Mouse (Mus musculus): ENCODE measurements around the gene Defa23. TPM values are rescaled to one million over a fixed set of nuclear protein-coding genes. Genes with fewer than 3 reads are reported as not detected.
"Not testable (repeated sequence)": the region's sequence is repeated elsewhere in the genome, so short reads cannot be mapped to it uniquely, and the experiment has no call there.

Gene Defa23
- polyA plus RNA-seq (2014; fragmentation: Nextera tagmentation; extraction: Ambion mirVana), result not detected in 2 replicates

DNA sequence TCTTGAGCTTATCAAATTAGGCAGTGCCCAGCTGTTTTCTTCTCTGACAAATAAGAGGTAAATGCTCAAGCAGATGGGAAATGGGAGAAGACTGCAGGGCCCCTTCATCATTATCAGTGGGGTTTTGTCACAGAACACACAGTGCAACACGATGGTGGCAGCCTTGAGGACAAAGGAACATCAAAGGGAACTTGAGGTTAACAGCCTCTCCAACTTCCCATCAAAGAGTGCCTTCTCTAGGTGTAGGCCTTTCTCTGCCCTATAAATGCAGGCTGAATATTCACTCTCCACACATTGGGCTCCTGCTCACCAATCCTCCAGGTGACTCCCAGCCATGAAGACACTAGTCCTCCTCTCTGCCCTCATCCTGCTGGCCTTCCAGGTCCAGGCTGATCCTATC is at the start of gene Defa23:
Defa23 (plus strand) TSS at position 301 of the 400 bp plus-strand sequence.
- not testable (repeated sequence) for H3K36me3 ChIP-seq (ENCODE audit: control insufficient read depth, insufficient read depth, low read length); H3K4me1 ChIP-seq (ENCODE audit: control insufficient read depth, insufficient read depth, low read length); H3K4me2 ChIP-seq; H3K9me3 ChIP-seq (ENCODE audit: control insufficient read depth, low read length); DNase-seq (ENCODE audit: low spot score, missing footprints); H3K27ac ChIP-seq (ENCODE audit: low read depth, low read length); H3K9ac ChIP-seq (ENCODE audit: low read length); H3K4me3 ChIP-seq (ENCODE audit: low read depth, low read length); ATAC-seq (ENCODE audit: low FRiP score); H3K27me3 ChIP-seq (ENCODE audit: control insufficient read depth, insufficient read depth, low read length)
- WGBS, result no CpG with 5 or more reads among the region's 1 CpGs

DNA sequence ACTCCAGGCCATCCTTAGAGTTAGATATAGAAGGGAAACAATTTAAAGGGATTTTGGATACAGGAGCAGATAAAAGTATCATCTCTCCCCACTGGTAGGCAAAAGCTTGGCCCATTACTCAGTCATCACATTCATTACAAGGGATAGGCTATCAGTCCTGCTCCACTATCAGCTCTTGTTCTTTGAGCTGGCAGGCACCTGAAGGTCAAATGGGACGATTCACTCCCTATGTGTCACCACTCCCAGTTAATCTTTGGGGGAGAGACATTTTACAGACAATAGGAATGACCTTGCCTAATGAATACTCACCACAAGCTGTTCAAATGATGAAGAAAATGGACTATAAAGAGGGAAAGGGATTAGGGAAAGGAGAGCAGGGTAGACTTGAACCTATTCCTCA is 48.0 kb upstream of the Defa23 start:
- 34% methylated on average over 1 of the region's 1 CpGs for WGBS
- H3K4me3 ChIP-seq (ENCODE audit: low read depth, low read length), result no peak overlapping the region

DNA sequence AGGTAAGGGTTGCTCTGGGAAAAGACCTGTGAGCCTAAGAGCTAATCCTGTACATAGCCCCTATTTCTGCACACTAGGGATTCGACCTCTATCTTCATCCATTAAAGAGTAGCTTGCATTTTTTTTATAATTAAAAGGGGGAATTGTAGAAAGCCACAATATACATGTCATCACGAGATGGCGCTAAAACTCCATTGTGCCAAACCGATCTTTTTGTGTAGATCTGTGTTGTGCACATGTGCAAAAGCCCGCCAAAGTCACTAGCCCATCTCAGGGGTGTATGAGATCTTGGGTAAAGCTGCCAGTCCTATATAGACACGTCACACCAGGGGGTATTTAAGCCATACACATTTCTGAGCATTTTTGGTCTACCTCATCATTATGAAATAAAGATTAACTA is 46.3 kb upstream of the Defa23 start:
- H3K9ac ChIP-seq (ENCODE audit: low read length); H3K36me3 ChIP-seq (ENCODE audit: control insufficient read depth, insufficient read depth, low read length); H3K4me1 ChIP-seq (ENCODE audit: control insufficient read depth, insufficient read depth, low read length); H3K9me3 ChIP-seq (ENCODE audit: control insufficient read depth, low read length); DNase-seq (ENCODE audit: low spot score, missing footprints); H3K27me3 ChIP-seq (ENCODE audit: control insufficient read depth, insufficient read depth, low read length); H3K27ac ChIP-seq (ENCODE audit: low read depth, low read length); ATAC-seq (ENCODE audit: low FRiP score); H3K4me3 ChIP-seq (ENCODE audit: low read depth, low read length); H3K4me2 ChIP-seq: not testable (repeated sequence)
- 46% methylated on average over 6 of the region's 6 CpGs for WGBS

More for the DNA sequence above, 48.0 kb upstream of the Defa23 start:
- ATAC-seq (ENCODE audit: low FRiP score), result no peak
- no peak for DNase-seq (ENCODE audit: low spot score, missing footprints)
- Histone ChIP-seq H3K9ac (ENCODE audit: low read length) (no peak overlapping the region), H3K4me2 (no peak overlapping the region), H3K27me3 (ENCODE audit: control insufficient read depth, insufficient read depth, low read length) (no peaks in the 10 kb centered on the region), H3K27ac (ENCODE audit: low read depth, low read length) (no peak overlapping the region), H3K36me3 (ENCODE audit: control insufficient read depth, insufficient read depth, low read length) (no peaks in the 10 kb centered on the region), H3K4me1 (ENCODE audit: control insufficient read depth, insufficient read depth, low read length) (no peaks in the 10 kb centered on the region), H3K9me3 (ENCODE audit: control insufficient read depth, low read length) (no peaks in the 10 kb centered on the region; the same call in 1 of the 2 replicates)

DNA sequence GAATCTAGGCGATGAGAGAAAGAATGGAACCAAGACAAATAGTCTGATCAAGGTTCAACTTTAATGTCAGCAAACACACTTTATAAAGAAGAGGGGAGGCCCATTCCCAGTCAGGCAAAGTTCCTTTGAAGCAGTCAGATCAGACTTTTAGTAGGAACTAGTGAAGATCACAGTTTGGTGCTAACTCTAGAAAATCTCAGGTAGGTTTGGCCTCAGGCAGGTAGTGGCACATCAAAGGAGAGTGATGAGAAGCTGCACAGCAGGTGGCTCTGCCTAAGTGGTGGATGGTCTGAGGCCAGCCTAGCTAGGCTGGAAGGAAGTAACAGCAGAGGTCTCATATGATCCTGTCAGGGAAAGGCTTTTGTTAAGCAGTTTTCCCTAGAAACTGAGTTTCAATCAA is 44.3 kb upstream of the Defa23 start:
- not testable (repeated sequence) for H3K27me3 ChIP-seq (ENCODE audit: control insufficient read depth, insufficient read depth, low read length); H3K4me2 ChIP-seq; H3K4me3 ChIP-seq (ENCODE audit: low read depth, low read length); H3K36me3 ChIP-seq (ENCODE audit: control insufficient read depth, insufficient read depth, low read length); H3K9ac ChIP-seq (ENCODE audit: low read length); H3K27ac ChIP-seq (ENCODE audit: low read depth, low read length); H3K9me3 ChIP-seq (ENCODE audit: control insufficient read depth, low read length); H3K4me1 ChIP-seq (ENCODE audit: control insufficient read depth, insufficient read depth, low read length); ATAC-seq (ENCODE audit: low FRiP score); DNase-seq (ENCODE audit: low spot score, missing footprints)
- 72% methylated on average over 1 of the region's 1 CpGs for WGBS

DNA sequence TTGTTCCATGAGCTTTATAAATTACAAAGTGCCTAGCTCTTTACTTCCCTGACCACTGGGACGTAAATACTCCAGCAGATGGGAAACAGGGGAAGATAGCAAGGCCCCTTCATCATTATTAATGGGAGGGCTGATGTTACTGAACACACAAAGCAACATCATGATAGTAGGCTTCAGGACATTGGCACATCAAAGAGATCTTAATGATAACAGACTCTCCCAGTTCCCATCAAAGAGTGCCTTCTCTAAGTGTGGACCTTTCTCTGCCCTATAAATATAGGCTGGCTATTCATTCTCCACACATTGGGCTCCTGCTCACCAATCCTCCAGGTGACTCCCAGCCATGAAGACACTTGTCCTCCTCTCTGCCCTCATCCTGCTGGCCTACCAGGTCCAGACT is 29.6 kb upstream of the Defa23 start, which contains the start of gene Defa21:
Defa21 (plus strand) TSS at position 301 of the 400 bp plus-strand sequence.
- not testable (repeated sequence) for H3K36me3 ChIP-seq (ENCODE audit: control insufficient read depth, insufficient read depth, low read length); H3K4me3 ChIP-seq (ENCODE audit: low read depth, low read length); ATAC-seq (ENCODE audit: low FRiP score); DNase-seq (ENCODE audit: low spot score, missing footprints); H3K9ac ChIP-seq (ENCODE audit: low read length); H3K9me3 ChIP-seq (ENCODE audit: control insufficient read depth, low read length); H3K4me1 ChIP-seq (ENCODE audit: control insufficient read depth, insufficient read depth, low read length); H3K4me2 ChIP-seq; H3K27ac ChIP-seq (ENCODE audit: low read depth, low read length); H3K27me3 ChIP-seq (ENCODE audit: control insufficient read depth, insufficient read depth, low read length)
- no CpG with 5 or more reads among the region's 1 CpGs for WGBS

DNA sequence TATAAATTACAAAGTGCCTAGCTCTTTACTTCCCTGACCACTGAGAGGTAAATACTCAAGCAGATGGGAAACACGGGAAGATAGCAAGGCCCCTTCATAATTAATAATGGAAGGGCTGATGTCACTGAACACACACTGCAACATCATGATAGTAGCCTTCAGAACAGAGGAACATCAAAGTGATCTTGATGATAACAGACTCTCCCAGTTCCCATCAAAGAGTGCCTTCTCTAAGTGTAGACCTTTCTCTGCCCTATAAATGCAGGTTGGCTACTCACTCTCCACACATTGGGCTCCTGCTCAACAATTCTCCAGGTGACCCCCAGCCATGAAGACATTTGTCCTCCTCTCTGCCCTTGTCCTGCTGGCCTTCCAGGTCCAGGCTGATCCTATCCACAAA is 9.9 kb downstream of the Defa23 start, which contains the start of gene Defa35:
Defa35 (plus strand) TSS at position 301 of the 400 bp plus-strand sequence.
- H3K27ac ChIP-seq (ENCODE audit: low read depth, low read length); DNase-seq (ENCODE audit: low spot score, missing footprints); H3K9ac ChIP-seq (ENCODE audit: low read length); H3K9me3 ChIP-seq (ENCODE audit: control insufficient read depth, low read length); H3K4me3 ChIP-seq (ENCODE audit: low read depth, low read length); H3K36me3 ChIP-seq (ENCODE audit: control insufficient read depth, insufficient read depth, low read length); H3K4me2 ChIP-seq; ATAC-seq (ENCODE audit: low FRiP score); H3K4me1 ChIP-seq (ENCODE audit: control insufficient read depth, insufficient read depth, low read length); H3K27me3 ChIP-seq (ENCODE audit: control insufficient read depth, insufficient read depth, low read length): not testable (repeated sequence)
- 75% methylated on average over 1 of the region's 1 CpGs for WGBS

DNA sequence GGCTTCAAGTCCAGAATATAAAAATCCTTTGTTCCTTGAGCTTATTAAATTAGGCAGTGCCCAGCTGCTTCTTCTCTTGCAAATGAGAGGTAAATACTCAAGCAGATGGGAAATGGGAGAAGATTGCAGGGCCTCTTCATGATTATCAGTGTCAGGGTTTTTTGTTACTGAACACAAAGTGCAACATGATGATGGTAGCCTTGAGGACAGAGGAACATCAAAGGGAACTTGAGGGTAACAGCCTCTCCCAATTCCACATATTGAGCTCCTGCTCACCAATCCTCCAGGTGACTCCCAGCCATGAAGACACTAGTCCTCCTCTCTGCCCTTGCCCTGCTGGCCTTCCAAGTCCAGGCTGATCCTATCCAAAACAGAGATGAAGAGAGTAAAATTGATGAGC is 29.3 kb downstream of the Defa23 start, which contains the start of gene Defa25:
Defa25 (plus strand) TSS at position 301 of the 400 bp plus-strand sequence.
- not testable (repeated sequence) for H3K9me3 ChIP-seq (ENCODE audit: control insufficient read depth, low read length); H3K4me1 ChIP-seq (ENCODE audit: control insufficient read depth, insufficient read depth, low read length); H3K27ac ChIP-seq (ENCODE audit: low read depth, low read length); H3K36me3 ChIP-seq (ENCODE audit: control insufficient read depth, insufficient read depth, low read length); ATAC-seq (ENCODE audit: low FRiP score); H3K4me2 ChIP-seq; H3K4me3 ChIP-seq (ENCODE audit: low read depth, low read length); H3K27me3 ChIP-seq (ENCODE audit: control insufficient read depth, insufficient read depth, low read length); DNase-seq (ENCODE audit: low spot score, missing footprints); H3K9ac ChIP-seq (ENCODE audit: low read length)

DNA sequence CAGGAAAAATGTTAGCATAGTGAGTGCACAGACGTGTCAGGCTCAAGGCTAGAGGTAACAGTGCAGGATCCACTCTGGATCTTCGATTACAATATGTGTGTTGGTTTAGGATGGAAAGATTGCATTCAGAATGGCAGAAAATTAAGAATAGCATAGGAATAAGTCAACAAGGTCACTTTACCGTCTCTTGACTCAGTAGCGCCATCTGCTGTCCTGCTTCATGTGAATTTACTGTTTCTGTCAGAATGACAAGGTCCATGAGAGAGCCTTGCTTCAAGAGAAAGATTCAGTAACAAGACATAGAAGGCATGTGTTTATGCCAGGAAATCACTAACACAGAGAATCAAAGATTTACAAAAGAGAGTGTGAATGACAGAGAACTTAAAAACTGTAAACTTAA is 38.3 kb downstream of the Defa23 start:
- Histone ChIP-seq H3K4me2 (no peak overlapping the region), H3K27ac (ENCODE audit: low read depth, low read length) (no peak overlapping the region), H3K36me3 (ENCODE audit: control insufficient read depth, insufficient read depth, low read length) (no peaks in the 10 kb centered on the region), H3K4me1 (ENCODE audit: control insufficient read depth, insufficient read depth, low read length) (no peaks in the 10 kb centered on the region), H3K27me3 (ENCODE audit: control insufficient read depth, insufficient read depth, low read length) (no peaks in the 10 kb centered on the region), H3K4me3 (ENCODE audit: low read depth, low read length) (no peak overlapping the region), H3K9me3 (ENCODE audit: control insufficient read depth, low read length) (no peaks in the 10 kb centered on the region), H3K9ac (ENCODE audit: low read length) (no peak overlapping the region)
- DNase-seq (ENCODE audit: low spot score, missing footprints) (no peak), ATAC-seq (ENCODE audit: low FRiP score) (no peak)
- WGBS, result 42% methylated on average over 4 of the region's 4 CpGs

DNA sequence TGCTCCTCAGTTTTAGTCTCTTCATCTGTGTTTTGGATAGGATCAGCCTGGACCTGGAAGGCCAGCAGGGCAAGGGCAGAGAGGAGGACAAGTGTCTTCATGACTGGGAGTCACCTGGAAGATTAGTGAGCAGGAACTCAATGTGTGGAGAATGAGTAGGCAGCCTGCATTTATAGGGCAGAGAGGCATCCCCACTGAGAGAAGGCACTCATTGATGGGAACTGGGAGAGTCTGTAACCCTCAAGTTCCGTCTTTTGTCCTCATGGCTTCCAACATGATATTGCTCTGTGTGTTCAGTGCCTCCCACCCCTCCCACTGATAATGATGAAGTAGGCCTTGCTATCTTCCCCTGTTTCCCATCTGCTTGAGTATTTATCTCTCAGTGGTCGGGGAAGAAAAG is 41.1 kb downstream of the Defa23 start, which contains the start of gene Gm14851:
Gm14851 (minus strand) TSS at position 101 of the 400 bp plus-strand sequence.
- not testable (repeated sequence) for H3K27me3 ChIP-seq (ENCODE audit: control insufficient read depth, insufficient read depth, low read length); H3K36me3 ChIP-seq (ENCODE audit: control insufficient read depth, insufficient read depth, low read length); H3K4me3 ChIP-seq (ENCODE audit: low read depth, low read length); H3K27ac ChIP-seq (ENCODE audit: low read depth, low read length); H3K4me2 ChIP-seq; DNase-seq (ENCODE audit: low spot score, missing footprints); H3K9ac ChIP-seq (ENCODE audit: low read length); H3K9me3 ChIP-seq (ENCODE audit: control insufficient read depth, low read length); ATAC-seq (ENCODE audit: low FRiP score); H3K4me1 ChIP-seq (ENCODE audit: control insufficient read depth, insufficient read depth, low read length)
- WGBS, result no CpG with 5 or more reads among the region's 2 CpGs
